Mouse (Mus musculus) neural tube, embryonic 13.5 days (tissue): ENCODE data around the gene Shroom3. TPM values are rescaled to one million over a fixed set of nuclear protein-coding genes. Genes with fewer than 3 reads are reported as not detected.

Source experiments
- ATAC-seq: fragments of 200-750 bp; cut with Nextera tagmentation; 2 replicates; pipeline ENCODE4 v1.8.0; 2017; ENCODE audit warnings: low read depth, mild to moderate bottlenecking, moderate TSS enrichment, moderate library complexity
- H3K27ac ChIP-seq: fragments of 300-500 bp; sonication (generic); replicated peaks from 2 replicates; pipeline ENCODE4 v1.5.1; 2015; ENCODE audit warnings: moderate library complexity, mild to moderate bottlenecking, inconsistent platforms
- H3K27me3 ChIP-seq: fragments of 300-500 bp; sonication (generic); 2 replicates; pipeline ENCODE4 v1.6.1; 2015; ENCODE audit warnings: mild to moderate bottlenecking, inconsistent platforms
- H3K36me3 ChIP-seq: fragments of 300-500 bp; sonication (generic); 2 replicates; pipeline ENCODE4 v1.6.1; 2015; ENCODE audit warnings: mild to moderate bottlenecking, inconsistent platforms
- H3K4me1 ChIP-seq: fragments of 300-500 bp; sonication (generic); replicated peaks from 2 replicates; pipeline ENCODE4 v1.6.1; 2015; ENCODE audit warnings: inconsistent platforms
- H3K4me2 ChIP-seq: fragments of 300-500 bp; sonication (generic); 2 replicates; pipeline ENCODE4 v1.6.1; 2015; ENCODE audit warnings: inconsistent platforms, mild to moderate bottlenecking, moderate library complexity
- H3K4me3 ChIP-seq: fragments of 300-500 bp; sonication (generic); 2 replicates; pipeline ENCODE4 v1.5.1; 2015; ENCODE audit warnings: mild to moderate bottlenecking, inconsistent platforms
- H3K9ac ChIP-seq: fragments of 300-500 bp; sonication (generic); 2 replicates; pipeline ENCODE4 v1.6.1; 2015; ENCODE audit warnings: moderate library complexity, mild to moderate bottlenecking, inconsistent platforms
- H3K9me3 ChIP-seq: fragments of 300-500 bp; sonication (generic); 2 replicates; pipeline ENCODE4 v1.6.1; 2016; ENCODE audit warnings: inconsistent platforms
- WGBS: fragments of 180-500 bp; shearing (Covaris S2); methylation state at CpG from one replicate; pipeline ENCODE4 v1.1.7; 2015; 5-methylcytosine and 5-hydroxymethylcytosine counted together
- polyA plus RNA-seq: library from polyadenylated mRNA; unstranded; fragments of >200 nt; fragmentation: Nextera tagmentation; extraction: Ambion mirVana; gene quantifications from 2 replicates; pipeline ENCODE4 v1.2.1, GENCODE M21; 2015

The Shroom3 gene
- polyA plus RNA-seq: 1.7 and 2.9 TPM in 2 replicates

DNA sequence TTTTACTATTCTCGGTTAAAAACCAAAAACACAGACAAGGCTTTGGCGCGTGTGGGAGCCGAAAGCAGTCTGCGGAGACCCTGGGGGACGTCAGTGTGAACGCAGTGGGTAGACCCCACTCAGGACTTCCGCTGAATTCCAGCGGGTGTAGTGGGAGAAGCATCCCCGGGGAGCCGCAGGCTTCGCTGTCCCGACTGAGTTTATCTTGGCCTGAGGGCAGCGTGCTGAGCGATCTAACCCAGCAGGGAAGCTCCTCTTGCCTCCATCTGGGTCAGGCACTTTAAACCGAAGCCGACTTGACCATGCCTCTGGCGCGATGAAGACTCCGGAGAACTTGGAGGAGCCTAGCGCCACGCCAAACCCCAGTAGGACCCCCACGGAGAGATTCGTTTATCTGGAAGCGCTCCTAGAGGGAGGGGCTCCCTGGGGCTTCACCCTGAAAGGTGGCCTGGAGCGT, at the start of gene Shroom3:
Gene Shroom3 (plus strand): TSS at position 85 of the 457 bp plus-strand sequence.
- Histone ChIP-seq H3K36me3 (no peaks in the 10 kb centered on the region), H3K27ac (peak within 1 kb of the TSS; percentile 52), H3K4me1 (peaks cover 15% of the 10 kb centered on the region), H3K9me3 (no peaks in the 10 kb centered on the region), H3K4me2 (peak within 1 kb of the TSS; percentile 98), H3K9ac (peak within 1 kb of the TSS; percentile 77), H3K4me3 (peak within 1 kb of the TSS; percentile 55), H3K27me3 (0 out of 2 replicates have a peak, but pooled peaks cover 10% of the 10 kb centered on the region)
- WGBS: under 1% methylated on average over 26 of the region's 26 CpGs
- ATAC-seq: peak; percentile 37; the same call in 1 of the 2 replicates

DNA sequence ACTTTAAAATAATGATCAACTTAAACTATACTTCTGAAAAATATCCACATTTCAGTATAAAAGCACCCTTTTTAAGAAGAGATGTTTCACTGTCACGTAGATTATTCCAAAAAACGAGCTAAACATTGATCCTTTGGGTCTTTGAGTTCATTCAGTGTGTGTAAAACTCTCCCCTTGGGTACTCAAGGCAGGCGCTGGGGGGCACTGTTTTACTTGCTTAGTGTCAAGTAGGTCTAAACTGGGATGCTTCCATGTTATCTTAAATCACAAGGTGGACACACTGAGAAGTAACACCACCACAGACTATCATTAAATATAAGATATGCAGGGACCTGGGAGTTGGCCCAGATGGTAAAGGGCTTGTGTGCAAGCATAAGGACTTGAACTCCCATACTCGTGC, 49.7 kb upstream of the Shroom3 start:
- H3K4me3 ChIP-seq: no peak overlapping the region
- 65% methylated on average over 4 of the region's 4 CpGs for WGBS

DNA sequence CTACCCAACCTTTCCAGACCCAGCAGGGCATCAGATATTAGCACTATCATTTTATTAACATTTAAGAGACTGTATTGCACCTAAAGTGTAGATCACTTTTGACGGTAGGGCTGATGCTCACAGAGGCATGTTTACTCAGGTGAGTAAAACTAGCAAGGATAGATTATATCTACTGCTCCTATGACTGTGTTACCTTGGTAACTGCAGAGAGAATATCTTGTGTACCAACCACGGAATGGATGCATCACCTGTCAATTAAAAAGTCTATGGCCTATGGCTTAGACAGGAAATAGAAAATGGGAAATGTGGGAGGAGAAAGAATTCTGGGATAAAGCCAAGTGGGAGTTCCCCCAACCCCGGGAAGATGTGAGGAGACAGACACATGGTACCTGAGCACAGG, 48.3 kb upstream of the Shroom3 start:
- Histone ChIP-seq H3K4me1 (no peaks in the 10 kb centered on the region), H3K9me3 (no peaks in the 10 kb centered on the region), H3K27me3 (no peaks in the 10 kb centered on the region), H3K36me3 (no peaks in the 10 kb centered on the region), H3K4me3 (no peak overlapping the region), H3K9ac (no peak overlapping the region), H3K4me2 (no peak overlapping the region), H3K27ac (no peak overlapping the region)
- ATAC-seq: no peak
- 82% methylated on average over 3 of the region's 3 CpGs for WGBS

More for the DNA sequence above, 49.7 kb upstream of the Shroom3 start:
- ATAC-seq: no peak
- Histone ChIP-seq H3K27me3 (no peaks in the 10 kb centered on the region), H3K4me1 (no peaks in the 10 kb centered on the region), H3K9me3 (no peaks in the 10 kb centered on the region), H3K9ac (no peak overlapping the region), H3K36me3 (no peaks in the 10 kb centered on the region), H3K4me2 (no peak overlapping the region), H3K27ac (no peak overlapping the region)

DNA sequence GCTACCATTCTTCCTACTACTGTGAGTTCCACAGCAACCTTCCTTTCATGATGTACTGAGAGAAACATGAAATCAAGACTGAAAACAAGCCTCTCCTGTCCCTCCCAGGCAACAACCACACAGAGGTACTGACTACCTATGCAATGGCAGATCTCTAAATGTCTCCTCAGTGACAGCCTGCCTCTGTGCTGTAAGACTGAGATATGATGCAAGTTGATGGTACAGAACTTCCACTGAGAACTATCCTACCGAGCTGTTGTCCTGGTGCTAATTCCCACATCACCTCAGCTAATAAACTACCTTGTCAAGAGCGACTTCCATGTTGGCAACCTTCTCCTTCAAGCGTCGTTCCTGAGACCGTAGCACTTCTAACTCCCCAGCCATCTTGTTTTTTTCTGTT, 47.3 kb upstream of the Shroom3 start:
- Histone ChIP-seq H3K36me3 (no peaks in the 10 kb centered on the region), H3K9ac (no peak overlapping the region), H3K27ac (no peak overlapping the region), H3K9me3 (no peaks in the 10 kb centered on the region), H3K4me3 (no peak overlapping the region), H3K27me3 (no peaks in the 10 kb centered on the region), H3K4me2 (no peak overlapping the region), H3K4me1 (no peaks in the 10 kb centered on the region)
- WGBS: 87% methylated on average over 5 of the region's 5 CpGs
- no peak for ATAC-seq

DNA sequence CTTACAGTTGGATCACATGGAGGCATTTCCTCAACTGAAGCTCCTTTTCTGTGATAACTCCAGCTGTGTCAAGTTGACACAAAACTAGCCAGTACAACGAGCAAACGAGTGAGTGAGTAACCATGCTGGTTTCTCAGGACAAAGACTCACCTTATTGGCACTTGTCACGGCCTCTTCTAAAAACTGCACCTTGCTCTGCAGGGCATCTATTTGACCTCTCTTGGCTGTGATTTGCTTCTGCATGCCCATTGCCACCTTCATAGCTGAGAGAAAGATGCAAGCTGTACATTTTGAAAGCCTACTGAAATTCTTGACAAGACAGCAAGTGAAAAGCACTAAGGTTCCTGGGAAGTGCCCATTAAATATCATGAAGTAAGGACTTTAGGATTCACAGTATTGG, 42.4 kb upstream of the Shroom3 start:
- no peak for ATAC-seq
- no peaks in the 10 kb centered on the region for H3K27me3 ChIP-seq
- no peak overlapping the region for H3K27ac ChIP-seq
- no peaks in the 10 kb centered on the region for H3K36me3 ChIP-seq
- H3K4me2 ChIP-seq: no peak overlapping the region
- H3K9ac ChIP-seq: no peak overlapping the region
- H3K9me3 ChIP-seq: no peaks in the 10 kb centered on the region
- no peaks in the 10 kb centered on the region for H3K4me1 ChIP-seq
- WGBS: 90% methylated on average over 3 of the region's 3 CpGs
- H3K4me3 ChIP-seq: no peak overlapping the region

DNA sequence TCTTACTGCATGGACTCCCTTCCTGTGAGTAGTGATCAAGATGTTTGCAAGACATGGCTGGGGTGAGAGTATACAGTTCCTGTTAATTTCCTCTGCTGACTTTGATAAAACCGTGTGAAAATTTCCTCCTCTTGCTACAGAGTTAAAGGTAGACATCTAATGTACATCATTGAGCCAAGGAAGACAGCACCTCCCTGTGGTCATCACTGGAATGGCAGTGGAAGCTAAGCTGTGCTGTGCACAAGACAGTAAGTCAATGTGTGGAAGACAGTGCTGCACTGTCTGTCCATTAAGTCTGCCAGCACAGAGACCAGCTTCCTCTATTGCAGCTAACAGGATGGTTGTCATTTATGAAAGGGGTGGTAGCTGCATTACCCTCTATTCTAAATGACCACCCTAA, 27.0 kb upstream of the Shroom3 start:
- 26% methylated on average over 1 of the region's 1 CpGs for WGBS
- no peaks in the 10 kb centered on the region for H3K9me3 ChIP-seq
- H3K27ac ChIP-seq: no peak overlapping the region
- no peaks in the 10 kb centered on the region for H3K4me1 ChIP-seq
- H3K27me3 ChIP-seq: no peaks in the 10 kb centered on the region
- H3K4me3 ChIP-seq: no peak overlapping the region
- ATAC-seq: no peak
- no peak overlapping the region for H3K9ac ChIP-seq
- no peaks in the 10 kb centered on the region for H3K36me3 ChIP-seq
- H3K4me2 ChIP-seq: no peak overlapping the region

DNA sequence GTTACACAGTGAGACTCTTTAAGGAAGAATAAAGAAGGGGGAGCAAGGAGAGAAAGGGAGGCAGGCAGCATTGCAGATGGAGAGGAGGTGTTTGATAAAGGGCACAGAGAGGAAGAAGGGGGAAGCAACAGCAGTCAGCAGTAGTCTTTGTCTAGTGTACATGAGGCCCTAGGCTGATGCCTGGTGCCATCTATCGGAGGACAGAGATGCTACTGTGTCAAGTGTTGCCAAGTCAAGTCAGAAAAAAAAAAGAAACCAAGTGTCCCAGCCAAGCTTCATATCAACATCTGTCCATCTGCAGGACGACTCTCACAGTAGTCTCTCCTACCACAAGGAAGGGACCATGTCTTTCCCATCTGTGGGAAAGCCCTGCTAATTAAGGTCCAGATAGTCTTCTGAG, 18.9 kb upstream of the Shroom3 start:
- no peaks in the 10 kb centered on the region for H3K4me1 ChIP-seq
- 84% methylated on average over 2 of the region's 2 CpGs for WGBS
- no peak overlapping the region for H3K27ac ChIP-seq
- H3K9ac ChIP-seq: no peak overlapping the region
- no peaks in the 10 kb centered on the region for H3K36me3 ChIP-seq
- no peak overlapping the region for H3K4me2 ChIP-seq
- H3K27me3 ChIP-seq: no peaks in the 10 kb centered on the region
- H3K9me3 ChIP-seq: no peaks in the 10 kb centered on the region
- H3K4me3 ChIP-seq: no peak overlapping the region
- no peak for ATAC-seq

DNA sequence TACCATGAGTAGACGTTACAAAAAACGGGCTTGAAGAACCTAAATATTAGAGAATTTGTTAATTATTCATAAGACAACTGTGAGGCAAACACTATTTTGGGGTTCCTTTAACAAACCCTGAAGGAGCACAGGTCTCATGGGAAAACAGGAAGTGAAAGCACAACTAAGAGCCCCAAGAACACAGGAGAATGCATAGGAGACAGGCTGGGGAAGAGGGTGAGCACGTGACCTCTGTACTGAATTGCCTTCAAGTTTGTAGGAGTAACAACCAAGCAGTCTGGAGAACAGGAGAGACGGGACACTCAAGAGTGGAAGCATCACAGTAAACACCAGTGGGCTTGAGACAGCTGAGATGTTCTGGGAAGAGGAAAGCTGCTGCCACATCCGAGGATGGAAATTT, 16.4 kb upstream of the Shroom3 start:
- no peak overlapping the region for H3K4me3 ChIP-seq
- H3K4me2 ChIP-seq: no peak overlapping the region
- no peak for ATAC-seq
- WGBS: 82% methylated on average over 5 of the region's 5 CpGs
- H3K27ac ChIP-seq: no peak overlapping the region
- H3K9ac ChIP-seq: no peak overlapping the region
- H3K4me1 ChIP-seq: no peaks in the 10 kb centered on the region
- no peaks in the 10 kb centered on the region for H3K36me3 ChIP-seq
- no peaks in the 10 kb centered on the region for H3K9me3 ChIP-seq
- H3K27me3 ChIP-seq: no peaks in the 10 kb centered on the region

DNA sequence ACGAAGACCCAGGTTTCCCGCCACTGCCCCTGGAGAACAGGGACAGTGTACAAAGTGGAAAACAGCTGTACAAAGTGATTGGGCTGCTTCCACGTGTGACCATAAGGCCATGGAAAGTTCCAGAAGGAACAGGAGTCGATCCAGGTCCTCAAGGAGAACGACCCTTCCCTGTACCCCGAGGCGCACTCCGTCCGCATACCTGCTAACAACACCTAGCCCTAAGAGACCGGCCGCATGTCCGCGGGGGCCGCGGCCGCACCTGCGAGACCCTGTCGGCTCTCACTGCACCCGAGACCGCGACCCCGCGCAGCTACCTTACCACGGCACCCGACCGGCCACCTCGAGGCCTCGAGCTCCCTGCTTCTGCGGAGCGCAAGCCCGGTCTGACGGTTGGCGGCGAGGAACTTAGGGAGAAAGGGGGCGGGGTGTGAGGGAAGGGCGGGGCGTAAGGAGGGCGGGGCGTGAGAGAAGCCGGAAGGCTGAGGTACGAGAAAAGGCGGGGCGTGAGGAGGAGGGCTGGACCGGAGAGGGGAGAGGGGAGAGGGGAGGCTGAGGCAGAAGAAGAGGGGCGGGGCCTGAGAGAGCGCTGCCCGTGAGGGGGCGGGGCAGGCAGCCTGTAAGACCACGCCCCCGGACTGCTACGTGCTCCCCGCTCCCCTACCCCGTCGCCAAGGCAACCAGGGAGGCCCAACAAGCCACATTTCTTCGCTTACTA, 8.2 kb upstream of the Shroom3 start, which contains the start of gene Ccdc158:
Gene Ccdc158 (minus strand): TSS at position 413 of the 715 bp plus-strand sequence.
- H3K27me3 ChIP-seq: no peaks in the 10 kb centered on the region
- ATAC-seq: peak; percentile 94
- H3K27ac ChIP-seq: no peak within 1 kb of the TSS
- peak within 1 kb of the TSS; percentile 61 for H3K9ac ChIP-seq
- peak within 1 kb of the TSS; percentile 69 for H3K4me2 ChIP-seq
- WGBS: 13% methylated on average over 54 of the region's 55 CpGs
- H3K36me3 ChIP-seq: no peaks in the 10 kb centered on the region
- H3K9me3 ChIP-seq: no peaks in the 10 kb centered on the region
- H3K4me3 ChIP-seq: peak within 1 kb of the TSS; percentile 44
- H3K4me1 ChIP-seq: peaks cover 12% of the 10 kb centered on the region

DNA sequence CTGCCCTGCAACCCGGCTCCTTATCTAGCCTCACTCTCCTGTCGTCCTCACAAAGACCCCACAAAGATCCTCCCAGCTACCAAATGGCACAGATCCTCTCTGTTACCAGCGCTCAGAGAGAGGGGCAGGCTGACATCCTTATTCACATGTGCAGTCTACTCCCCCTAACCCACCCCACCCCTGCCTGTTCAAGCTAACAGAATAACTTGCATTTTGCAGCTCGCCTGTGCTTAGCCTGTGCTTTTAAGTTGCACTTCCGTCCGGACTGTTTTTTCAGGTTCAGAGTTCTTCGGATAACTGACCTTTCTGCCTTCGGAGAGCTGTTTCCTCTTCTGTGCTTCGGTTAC, 7.7 kb upstream of the Shroom3 start:
- H3K27me3 ChIP-seq: no peaks in the 10 kb centered on the region
- H3K36me3 ChIP-seq: no peaks in the 10 kb centered on the region
- peak overlapping the region; percentile 61 for H3K9ac ChIP-seq
- H3K4me2 ChIP-seq: peak overlapping the region; percentile 69
- H3K4me3 ChIP-seq: peak overlapping the region; percentile 44
- H3K9me3 ChIP-seq: no peaks in the 10 kb centered on the region
- ATAC-seq: no peak
- H3K27ac ChIP-seq: no peak overlapping the region
- peaks cover 12% of the 10 kb centered on the region for H3K4me1 ChIP-seq
- 1% methylated on average over 9 of the region's 9 CpGs for WGBS

DNA sequence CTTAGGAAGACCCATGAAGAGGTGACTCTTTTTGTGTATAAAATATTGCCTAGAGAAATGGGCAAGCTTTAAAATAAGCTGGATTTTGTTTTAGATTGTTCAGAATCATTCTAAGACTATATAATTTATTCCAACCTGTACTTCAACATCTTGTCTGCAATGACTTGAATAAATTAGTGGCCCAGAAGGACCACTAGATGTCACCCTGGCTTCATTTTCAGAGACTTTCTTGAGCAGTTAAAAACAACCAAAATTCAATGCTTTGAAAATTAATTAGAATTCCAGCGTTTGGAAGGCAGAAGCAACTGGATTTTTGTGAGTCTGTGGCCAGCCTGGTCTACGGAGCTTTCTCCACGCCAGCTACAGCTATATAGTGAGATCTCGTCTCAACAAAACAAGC, 3.8 kb upstream of the Shroom3 start:
- no peak for ATAC-seq
- Histone ChIP-seq H3K36me3 (no peaks in the 10 kb centered on the region), H3K27me3 (0 out of 2 replicates have a peak, but pooled peaks cover 10% of the 10 kb centered on the region), H3K4me2 (no peak overlapping the region), H3K9ac (no peak overlapping the region), H3K4me1 (peaks cover 24% of the 10 kb centered on the region), H3K27ac (no peak overlapping the region), H3K4me3 (no peak overlapping the region), H3K9me3 (no peaks in the 10 kb centered on the region)
- whole genome bisulfite sequencing: 29% methylated on average over 4 of the region's 4 CpGs

DNA sequence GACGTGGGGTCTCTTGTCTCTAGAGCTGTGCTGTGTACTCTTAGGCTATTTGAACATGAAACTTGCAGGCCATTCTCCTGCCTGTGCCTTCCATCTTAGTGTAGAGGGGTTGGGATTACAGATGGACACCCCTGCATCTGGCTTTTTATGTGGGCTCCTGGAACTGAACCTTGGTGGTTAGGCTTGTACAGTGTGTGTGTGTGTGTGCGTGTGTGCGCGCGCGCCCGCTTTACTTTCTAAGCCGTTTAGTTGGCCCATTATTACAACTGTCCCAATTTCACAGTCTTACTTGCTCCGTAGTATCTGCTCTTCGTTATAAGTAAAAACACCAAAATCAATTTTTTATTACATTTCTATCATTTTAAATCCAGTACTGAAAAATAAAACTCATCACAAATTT, 1.4 kb upstream of the Shroom3 start:
- Histone ChIP-seq H3K36me3 (no peaks in the 10 kb centered on the region), H3K27me3 (0 out of 2 replicates have a peak, but pooled peaks cover 10% of the 10 kb centered on the region), H3K9me3 (no peaks in the 10 kb centered on the region), H3K4me2 (no peak overlapping the region), H3K4me1 (peaks cover 15% of the 10 kb centered on the region), H3K9ac (no peak overlapping the region), H3K27ac (no peak overlapping the region), H3K4me3 (no peak overlapping the region)
- no peak for ATAC-seq
- 88% methylated on average over 10 of the region's 10 CpGs for WGBS
